Mouse (Mus musculus) neural tube, embryonic 14.5 days (tissue): ENCODE data around the gene Ttc38. TPM values are rescaled to one million over a fixed set of nuclear protein-coding genes. Genes with fewer than 3 reads are reported as not detected.
A peak's percentile ranks its signal among the peaks of the same experiment; 100 is the strongest.

Experiments
- ATAC-seq: fragments of 200-750 bp; cut with Nextera tagmentation; 2 replicates; pipeline ENCODE4 v1.8.0; 2017; ENCODE audit warnings: low read depth, mild to moderate bottlenecking, moderate TSS enrichment, moderate library complexity
- H3K27ac ChIP-seq: fragments of 300-500 bp; sonication (generic); 2 replicates; pipeline ENCODE4 v1.5.1; 2014; ENCODE audit warnings: low read depth, mild to moderate bottlenecking, control low read depth, low read length, moderate library complexity, mixed read lengths
- H3K27me3 ChIP-seq: fragments of 300-500 bp; sonication (generic); 2 replicates; pipeline ENCODE4 v1.6.1; 2014; ENCODE audit warnings: low read length; ENCODE audit not compliant: control insufficient read depth, insufficient read depth
- H3K36me3 ChIP-seq: fragments of 300-500 bp; sonication (generic); 2 replicates; pipeline ENCODE4 v1.6.1; 2014; ENCODE audit warnings: low read length, mixed read lengths; ENCODE audit not compliant: control insufficient read depth, insufficient read depth
- H3K4me1 ChIP-seq: fragments of 300-500 bp; sonication (generic); 2 replicates; pipeline ENCODE4 v1.6.1; 2014; ENCODE audit warnings: low read length; ENCODE audit not compliant: control insufficient read depth, insufficient read depth
- H3K4me2 ChIP-seq: fragments of 300-500 bp; sonication (generic); 2 replicates; pipeline ENCODE4 v1.6.1; 2014; ENCODE audit warnings: mild to moderate bottlenecking, low read depth, low read length, control low read depth
- H3K4me3 ChIP-seq: fragments of 300-500 bp; sonication (generic); 2 replicates; pipeline ENCODE4 v1.5.1; 2014; ENCODE audit warnings: low read depth, low read length, control low read depth, mixed read lengths
- H3K9ac ChIP-seq: fragments of 300-500 bp; sonication (generic); replicated peaks from 2 replicates; pipeline ENCODE4 v1.6.1; 2014; ENCODE audit warnings: low read depth, mild to moderate bottlenecking, control low read depth, low read length, mixed read lengths
- H3K9me3 ChIP-seq: fragments of 300-500 bp; sonication (generic); 2 replicates; pipeline ENCODE4 v1.6.1; 2016; ENCODE audit warnings: low read length; ENCODE audit not compliant: control insufficient read depth
- WGBS: fragments of 180-500 bp; shearing (Covaris S2); extraction: QIAGEN DNeasy Blood & Tissue Kit; methylation state at CpG from one replicate; pipeline ENCODE4 v1.1.7; 2014; 5-methylcytosine and 5-hydroxymethylcytosine counted together
- polyA plus RNA-seq: library from polyadenylated mRNA; unstranded; fragments of >200 nt; fragmentation: Nextera tagmentation; extraction: Ambion mirVana; gene quantifications from 2 replicates; pipeline ENCODE4 v1.2.1, GENCODE M21; 2014

Gene Ttc38
- polyA plus RNA-seq, 1 experiment from 2014 or later, result 3.1 TPM

- ATAC-seq, result no peak
- Histone ChIP-seq H3K27ac (no peak overlapping the region), H3K4me3 (no peak overlapping the region), H3K27me3 (no peaks in the 10 kb centered on the region; the same call in 1 of the 2 replicates), H3K9me3 (no peaks in the 10 kb centered on the region), H3K4me2 (no peak overlapping the region), H3K4me1 (no peaks in the 10 kb centered on the region), H3K36me3 (no peaks in the 10 kb centered on the region), H3K9ac (no peak overlapping the region)
- 79% methylated on average over 6 of the region's 6 CpGs for WGBS
These were observed 36.6 kb upstream of the Ttc38 start for GRCm38 (mm10) chr15:85795516-85795915.

- no peak overlapping the region for H3K4me2 ChIP-seq
- H3K27me3 ChIP-seq, result no peaks in the 10 kb centered on the region; the same call in 1 of the 2 replicates
- H3K4me3 ChIP-seq, result no peak overlapping the region
- ATAC-seq, result no peak
- H3K9me3 ChIP-seq, result no peaks in the 10 kb centered on the region
- no peak overlapping the region for H3K9ac ChIP-seq
- no peak overlapping the region for H3K27ac ChIP-seq
- WGBS, result 92% methylated on average over 8 of the region's 8 CpGs
- no peaks in the 10 kb centered on the region for H3K36me3 ChIP-seq
- H3K4me1 ChIP-seq, result no peaks in the 10 kb centered on the region
These were observed 33.4 kb upstream of the Ttc38 start for GRCm38 (mm10) chr15:85798676-85799075.

DNA sequence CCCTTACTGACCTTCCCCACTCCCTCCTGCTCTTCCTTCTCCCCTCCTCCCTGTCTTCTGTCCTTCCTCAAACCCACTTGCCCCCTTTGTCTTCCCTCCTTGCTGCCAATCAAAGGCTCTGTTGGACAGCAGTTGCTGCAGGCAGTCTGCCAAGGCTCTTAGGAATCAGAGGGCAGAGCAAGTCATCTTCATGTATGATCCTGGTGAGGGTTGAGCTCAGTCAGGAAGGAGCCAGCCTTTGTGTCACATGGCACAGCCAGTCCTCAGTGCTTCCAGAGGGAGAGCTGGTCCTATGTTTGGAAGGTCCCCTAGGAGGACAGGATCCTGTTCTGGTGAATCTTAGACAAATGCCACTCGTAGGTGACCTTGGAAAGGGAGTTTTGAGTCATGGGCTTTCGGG lies 29.2 kb upstream of the Ttc38 start:
- 86% methylated on average over 2 of the region's 2 CpGs for WGBS

DNA sequence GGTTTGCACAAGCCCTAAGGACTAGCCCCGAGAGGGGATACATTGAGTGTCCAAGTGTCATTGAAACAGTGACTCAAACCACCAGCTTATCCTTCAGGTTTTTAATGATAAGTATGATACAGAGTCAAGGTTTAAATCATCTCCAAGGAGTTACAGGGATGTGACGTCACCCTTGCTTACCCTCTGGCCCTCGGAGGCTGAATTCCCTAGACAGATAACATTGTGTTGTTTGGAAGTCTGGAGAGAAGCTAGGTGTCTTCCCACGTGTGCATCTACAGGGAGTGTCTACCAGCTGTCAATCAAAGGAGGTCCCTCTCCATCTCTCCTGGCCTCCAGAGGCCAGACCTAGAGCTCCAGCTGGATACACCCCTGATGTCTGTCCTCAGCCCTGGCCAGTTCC lies 25.2 kb upstream of the Ttc38 start:
- H3K9me3 ChIP-seq, result no peaks in the 10 kb centered on the region
- no peaks in the 10 kb centered on the region for H3K36me3 ChIP-seq
- no peak overlapping the region for H3K9ac ChIP-seq
- no peak for ATAC-seq
- no peak overlapping the region for H3K4me3 ChIP-seq
- H3K27ac ChIP-seq, result no peak overlapping the region
- 84% methylated on average over 4 of the region's 4 CpGs for whole genome bisulfite sequencing
- no peaks in the 10 kb centered on the region for H3K27me3 ChIP-seq
- peaks cover 4% of the 10 kb centered on the region; the same call in 1 of the 2 replicates for H3K4me1 ChIP-seq
- no peak overlapping the region for H3K4me2 ChIP-seq

More for the DNA sequence above, 29.2 kb upstream of the Ttc38 start:
- H3K27me3 ChIP-seq, result no peaks in the 10 kb centered on the region; the same call in 1 of the 2 replicates
- H3K4me3 ChIP-seq, result no peak overlapping the region
- H3K9ac ChIP-seq, result no peak overlapping the region
- H3K9me3 ChIP-seq, result no peaks in the 10 kb centered on the region
- ATAC-seq, result no peak
- no peaks in the 10 kb centered on the region for H3K36me3 ChIP-seq
- H3K4me2 ChIP-seq, result no peak overlapping the region
- no peaks in the 10 kb centered on the region for H3K4me1 ChIP-seq
- no peak overlapping the region for H3K27ac ChIP-seq

- 81% methylated on average over 4 of the region's 4 CpGs for WGBS
- Histone ChIP-seq H3K9me3 (no peaks in the 10 kb centered on the region), H3K9ac (no peak overlapping the region), H3K36me3 (no peaks in the 10 kb centered on the region), H3K4me3 (no peak overlapping the region), H3K27me3 (no peaks in the 10 kb centered on the region), H3K4me1 (peaks cover 4% of the 10 kb centered on the region; the same call in 1 of the 2 replicates), H3K27ac (no peak overlapping the region), H3K4me2 (no peak overlapping the region)
- no peak for ATAC-seq
These were observed 24.7 kb upstream of the Ttc38 start for GRCm38 (mm10) chr15:85807404-85807803.

DNA sequence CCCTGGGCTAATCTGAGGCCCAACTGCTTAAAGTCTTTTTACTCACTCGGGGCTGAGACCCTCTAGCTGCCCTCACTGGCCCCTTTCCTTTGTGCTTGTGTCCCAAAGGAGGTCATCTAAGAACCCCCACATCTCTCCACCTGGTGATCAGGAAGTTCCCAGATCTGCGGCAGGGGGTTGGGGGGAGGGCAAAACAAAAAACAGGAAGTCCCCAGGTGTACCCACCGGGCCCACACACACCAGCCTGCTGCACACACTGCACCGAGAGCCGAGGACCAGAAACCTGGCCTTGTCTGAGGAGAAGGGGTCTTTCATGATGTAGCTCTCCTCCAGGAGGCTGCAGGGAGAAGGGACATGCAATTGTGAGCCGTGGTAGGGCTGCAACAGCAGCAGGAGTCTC lies 24.1 kb upstream of the Ttc38 start:
- WGBS, result 85% methylated on average over 6 of the region's 6 CpGs
- Histone ChIP-seq H3K4me3 (no peak overlapping the region), H3K27me3 (no peaks in the 10 kb centered on the region), H3K4me1 (peaks cover 4% of the 10 kb centered on the region; the same call in 1 of the 2 replicates), H3K9me3 (no peaks in the 10 kb centered on the region), H3K9ac (no peak overlapping the region), H3K36me3 (no peaks in the 10 kb centered on the region), H3K27ac (no peak overlapping the region), H3K4me2 (no peak overlapping the region)
- no peak for ATAC-seq

DNA sequence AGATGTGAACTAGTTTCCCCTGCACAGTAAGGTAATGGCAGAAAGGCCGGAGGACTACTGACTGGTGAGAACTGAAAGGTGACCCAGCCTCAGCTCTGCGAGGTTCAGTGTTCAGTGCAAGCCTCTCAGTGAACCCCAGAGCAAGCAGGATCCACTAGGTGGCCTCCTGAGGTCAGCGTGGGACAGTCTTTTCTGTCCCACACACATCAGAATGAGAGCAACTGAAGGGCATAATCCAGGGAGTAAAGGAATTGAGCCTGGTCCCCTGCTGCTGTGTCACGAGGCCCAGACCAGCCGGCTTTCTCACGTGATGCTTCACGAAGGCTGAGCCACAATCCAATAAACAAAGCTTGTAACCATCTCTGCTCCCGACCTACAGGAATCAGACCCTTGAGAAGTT lies 23.7 kb upstream of the Ttc38 start:
- Histone ChIP-seq H3K4me3 (no peak overlapping the region), H3K4me2 (no peak overlapping the region), H3K27me3 (no peaks in the 10 kb centered on the region), H3K9me3 (no peaks in the 10 kb centered on the region), H3K36me3 (no peaks in the 10 kb centered on the region), H3K4me1 (peaks cover 4% of the 10 kb centered on the region; the same call in 1 of the 2 replicates), H3K27ac (no peak overlapping the region), H3K9ac (no peak overlapping the region)
- no peak for ATAC-seq
- WGBS, result 54% methylated on average over 8 of the region's 8 CpGs

- no peaks in the 10 kb centered on the region for H3K27me3 ChIP-seq
- H3K4me2 ChIP-seq, result no peak overlapping the region
- H3K36me3 ChIP-seq, result no peaks in the 10 kb centered on the region
- no peak for ATAC-seq
- H3K9me3 ChIP-seq, result no peaks in the 10 kb centered on the region
- H3K27ac ChIP-seq, result no peak overlapping the region
- WGBS, result 91% methylated on average over 12 of the region's 12 CpGs
- H3K4me1 ChIP-seq, result peaks cover 4% of the 10 kb centered on the region; the same call in 1 of the 2 replicates
- no peak overlapping the region for H3K9ac ChIP-seq
- no peak overlapping the region for H3K4me3 ChIP-seq
These were observed 23.0 kb upstream of the Ttc38 start for GRCm38 (mm10) chr15:85809091-85809490.

- WGBS, result 82% methylated on average over 5 of the region's 5 CpGs
- no peak overlapping the region for H3K27ac ChIP-seq
These were observed 21.7 kb upstream of the Ttc38 start for GRCm38 (mm10) chr15:85810462-85810805.

More at GRCm38 (mm10) chr15:85810462-85810805, 21.7 kb upstream of the Ttc38 start:
- Histone ChIP-seq H3K9ac (peak overlapping the region; percentile 77; the same call in 1 of the 2 replicates), H3K36me3 (no peaks in the 10 kb centered on the region), H3K4me3 (peak overlapping the region; percentile 68; the same call in 1 of the 2 replicates), H3K9me3 (no peaks in the 10 kb centered on the region), H3K27me3 (no peaks in the 10 kb centered on the region), H3K4me2 (peak overlapping the region; percentile 59; the same call in 1 of the 2 replicates), H3K4me1 (peaks cover 4% of the 10 kb centered on the region; the same call in 1 of the 2 replicates)
- no peak for ATAC-seq
